Mouse (Mus musculus) liver, embryonic 13.5 days (tissue): ENCODE measurements around the gene Ggcx. TPM values are rescaled to one million over a fixed set of nuclear protein-coding genes. Genes with fewer than 3 reads are reported as not detected.

Experiments
- ATAC-seq: fragments of 200-750 bp; cut with Nextera tagmentation; 2 replicates; pipeline ENCODE4 v1.8.0; 2017; ENCODE audit warnings: low read depth, mild to moderate bottlenecking, moderate number of reproducible peaks, moderate library complexity
- DNase-seq: peaks from one replicate; pipeline ENCODE4 v3.0.0; 2022
- H3K27ac ChIP-seq: fragments of 300-500 bp; sonication (generic); 2 replicates; pipeline ENCODE4 v1.5.1; 2015; ENCODE audit warnings: moderate library complexity, mild to moderate bottlenecking, inconsistent platforms
- H3K27me3 ChIP-seq: fragments of 300-500 bp; sonication (generic); 2 replicates; pipeline ENCODE4 v1.6.1; 2015; ENCODE audit warnings: mild to moderate bottlenecking, inconsistent platforms
- H3K36me3 ChIP-seq: fragments of 300-500 bp; sonication (generic); 2 replicates; pipeline ENCODE4 v1.6.1; 2015; ENCODE audit warnings: mild to moderate bottlenecking, inconsistent platforms
- H3K4me1 ChIP-seq: fragments of 300-500 bp; sonication (generic); replicated peaks from 2 replicates; pipeline ENCODE4 v1.6.1; 2015; ENCODE audit warnings: inconsistent platforms
- H3K4me2 ChIP-seq: fragments of 300-500 bp; sonication (generic); 2 replicates; pipeline ENCODE4 v1.6.1; 2015; ENCODE audit warnings: inconsistent platforms, mild to moderate bottlenecking, moderate library complexity
- H3K4me3 ChIP-seq: fragments of 300-500 bp; sonication (generic); replicated peaks from 2 replicates; pipeline ENCODE4 v1.5.1; 2015; ENCODE audit warnings: mild to moderate bottlenecking, inconsistent platforms
- H3K9ac ChIP-seq: fragments of 300-500 bp; sonication (generic); 2 replicates; pipeline ENCODE4 v1.6.1; 2015; ENCODE audit warnings: mild to moderate bottlenecking, inconsistent platforms
- H3K9me3 ChIP-seq: fragments of 300-500 bp; sonication (generic); replicated peaks from 2 replicates; pipeline ENCODE4 v1.6.1; 2016; ENCODE audit warnings: inconsistent platforms
- WGBS: fragments of 180-500 bp; shearing (Covaris S2); methylation state at CpG from one replicate; pipeline ENCODE4 v1.1.7; 2015; ENCODE audit not compliant: insufficient replicate concordance; 5-methylcytosine and 5-hydroxymethylcytosine counted together
- polyA plus RNA-seq: library from polyadenylated mRNA; unstranded; fragments of >200 nt; fragmentation: Nextera tagmentation; extraction: Ambion mirVana; gene quantifications from 2 replicates; pipeline ENCODE4 v1.2.1, GENCODE M21; 2015

The Ggcx gene
- polyA plus RNA-seq, 1 experiment from 2014 or later, result 15.8 TPM

DNA sequence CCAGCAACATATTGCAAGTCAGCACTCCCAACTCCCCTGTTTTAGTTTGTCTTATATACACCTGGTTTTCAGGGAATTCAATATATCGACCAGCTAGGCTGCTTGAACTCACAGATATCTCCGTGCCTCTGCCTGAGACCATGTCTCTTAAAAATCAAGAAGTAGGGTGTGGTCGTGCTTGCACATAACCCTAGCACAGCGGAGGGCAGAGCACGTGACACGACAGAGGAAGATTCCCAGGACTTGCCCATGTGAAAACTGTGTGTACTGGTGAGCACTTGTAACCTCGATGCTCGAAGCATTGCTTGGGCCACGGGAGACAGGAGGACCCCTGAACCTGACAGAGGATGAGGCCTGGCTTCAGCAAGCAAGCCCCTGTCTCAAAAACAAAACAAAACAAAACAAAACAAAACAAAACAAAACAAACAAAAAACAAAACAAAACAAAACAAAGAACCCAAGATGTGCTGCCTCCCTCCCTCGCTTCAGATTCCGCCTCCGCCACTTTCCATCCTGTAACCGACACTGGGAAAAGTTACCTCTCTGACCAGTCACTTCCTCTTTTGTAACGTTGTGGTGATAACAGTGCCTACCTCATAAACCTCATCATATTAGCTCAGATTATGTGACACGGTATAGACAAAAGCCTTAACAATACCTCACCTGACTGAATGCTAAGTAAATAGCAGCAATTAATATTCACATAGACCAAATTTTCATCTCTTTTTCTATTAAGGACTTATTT, 39.1 kb upstream of the Ggcx start:
- peak overlapping the region; percentile 31 for H3K9ac ChIP-seq
- ATAC-seq (peak; percentile 82), DNase-seq (peak; percentile 50)
- WGBS, result 22% methylated on average over 15 of the region's 15 CpGs
- H3K27me3 ChIP-seq, result no peaks in the 10 kb centered on the region
- peaks cover 8% of the 10 kb centered on the region; the same call in 1 of the 2 replicates for H3K36me3 ChIP-seq
- peaks cover 96% of the 10 kb centered on the region for H3K4me1 ChIP-seq
- H3K4me3 ChIP-seq, result 0 out of 2 replicates have a peak overlapping the region, but pooled peaks have one; percentile 7
- no peaks in the 10 kb centered on the region for H3K9me3 ChIP-seq
- peak overlapping the region; percentile 51 for H3K4me2 ChIP-seq
- peak overlapping the region; percentile 61 for H3K27ac ChIP-seq

DNA sequence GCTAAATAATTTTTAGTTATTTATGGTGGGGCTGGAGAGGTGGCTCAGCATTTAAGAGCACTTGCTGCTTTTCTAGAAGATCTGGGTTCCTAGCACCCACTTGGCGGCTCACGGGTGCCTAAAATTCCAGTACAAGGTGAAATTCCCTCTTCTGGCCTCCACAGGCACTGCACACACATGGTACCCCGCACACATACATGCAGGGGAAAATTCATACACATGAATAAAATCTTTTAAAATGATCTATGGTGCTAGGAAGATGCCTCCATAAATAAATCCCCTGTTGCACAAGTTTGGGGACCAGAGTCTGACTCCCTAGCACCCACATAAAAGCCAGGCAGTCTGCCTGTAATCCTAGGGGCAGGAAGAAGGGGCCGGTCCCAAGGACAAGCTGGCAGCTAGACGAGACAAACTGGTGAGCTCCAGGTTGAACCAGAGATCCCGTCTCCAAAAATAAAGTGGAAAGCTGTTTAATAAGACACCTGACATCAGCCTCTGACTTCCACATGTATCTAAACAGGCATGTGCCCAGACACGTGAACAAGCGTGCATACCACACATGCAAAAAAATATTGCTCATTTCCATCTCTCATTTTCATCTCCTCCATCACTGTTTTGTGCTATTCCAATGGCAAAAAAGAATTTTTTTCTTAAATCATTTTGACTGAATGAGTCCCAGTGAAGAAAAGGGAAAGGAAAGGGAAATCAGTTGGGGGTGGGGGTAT, 35.4 kb upstream of the Ggcx start:
- WGBS, result 52% methylated on average over 8 of the region's 8 CpGs
- H3K36me3 ChIP-seq, result no peaks in the 10 kb centered on the region; the same call in 1 of the 2 replicates
- peak overlapping the region; percentile 82 for H3K4me3 ChIP-seq
- H3K27ac ChIP-seq, result peak overlapping the region; percentile 94
- ATAC-seq (no peak), DNase-seq (no peak)
- H3K4me1 ChIP-seq, result peaks cover 92% of the 10 kb centered on the region
- H3K9me3 ChIP-seq, result no peaks in the 10 kb centered on the region
- H3K4me2 ChIP-seq, result peak overlapping the region; percentile 84
- peak overlapping the region; percentile 90 for H3K9ac ChIP-seq
- no peaks in the 10 kb centered on the region for H3K27me3 ChIP-seq

DNA sequence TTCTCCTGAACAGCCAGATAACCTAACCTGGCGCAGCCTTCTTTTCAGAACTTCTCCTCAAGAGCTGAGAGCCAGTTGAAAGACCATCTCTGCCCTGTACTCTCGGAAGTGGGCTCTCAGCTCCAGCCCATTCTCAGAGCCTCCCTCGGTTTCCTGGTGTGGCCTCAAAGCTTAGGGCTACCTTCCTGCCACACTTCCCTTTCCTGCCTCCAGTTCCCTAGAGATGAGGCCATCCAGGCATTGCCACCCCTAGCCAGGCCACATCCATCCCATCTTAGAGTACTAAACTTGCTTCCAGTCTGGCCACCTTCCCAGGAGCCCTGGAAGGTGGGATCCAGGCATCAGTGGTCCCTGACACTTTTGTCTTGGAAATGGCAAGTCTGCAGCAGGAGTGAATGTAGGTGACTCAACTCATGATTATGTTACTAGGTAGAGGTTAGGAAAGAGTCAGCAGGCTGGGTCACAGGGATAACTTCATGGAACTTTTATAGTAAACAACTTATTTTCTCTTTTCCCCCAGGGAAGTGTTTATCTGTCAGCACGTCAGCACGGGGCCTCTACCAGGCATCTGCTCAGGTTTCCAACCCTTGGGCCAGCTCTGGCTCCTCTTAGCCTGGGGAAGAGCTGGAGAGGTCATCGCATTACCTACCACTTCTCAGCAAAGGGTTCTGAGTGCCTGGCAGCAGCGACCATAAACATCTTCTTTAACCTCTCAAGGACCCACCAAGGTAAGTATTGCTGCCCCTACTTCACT, 34.6 kb upstream of the Ggcx start:
- H3K9me3 ChIP-seq, result no peaks in the 10 kb centered on the region
- peak overlapping the region; percentile 94 for H3K27ac ChIP-seq
- no peaks in the 10 kb centered on the region for H3K27me3 ChIP-seq
- 14% methylated on average over 7 of the region's 7 CpGs for WGBS
- H3K4me2 ChIP-seq, result peak overlapping the region; percentile 84
- ATAC-seq (peak; percentile 15), DNase-seq (no peak)
- peak overlapping the region; percentile 82 for H3K4me3 ChIP-seq
- peaks cover 92% of the 10 kb centered on the region for H3K4me1 ChIP-seq
- peaks cover 4% of the 10 kb centered on the region for H3K36me3 ChIP-seq
- peak overlapping the region; percentile 90 for H3K9ac ChIP-seq

DNA sequence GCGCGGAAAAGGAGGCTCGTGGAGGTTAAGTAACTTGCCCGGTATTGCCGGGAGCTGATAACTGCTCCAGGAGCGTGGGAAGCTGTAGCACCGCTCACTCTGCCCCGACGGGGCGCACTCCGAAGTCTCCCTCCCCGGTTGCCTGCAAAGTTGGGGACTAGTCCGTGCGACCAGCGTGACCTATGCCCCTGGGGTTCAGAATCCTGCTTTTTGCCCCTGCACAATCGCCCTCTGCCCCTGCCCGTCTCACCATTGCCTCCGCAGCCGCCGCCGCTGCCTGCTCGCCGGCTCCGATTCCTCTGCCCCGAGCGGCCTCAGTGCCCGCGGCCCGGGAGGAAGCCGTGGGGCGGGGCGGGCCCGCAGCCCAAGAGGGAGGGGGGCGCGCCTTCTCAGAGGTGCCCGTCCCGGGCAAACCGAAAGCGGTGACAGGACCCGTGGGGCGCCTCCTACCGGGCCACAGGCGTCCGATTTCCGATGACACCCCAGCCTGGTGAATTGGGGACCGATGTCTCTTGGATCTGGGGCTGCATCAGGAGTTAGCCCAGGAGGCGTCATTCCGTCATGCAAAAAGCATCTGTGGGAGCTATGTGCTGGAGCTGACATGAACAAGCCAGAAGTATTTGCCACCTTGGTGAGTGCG, 33.9 kb upstream of the Ggcx start, which contains the start of gene Vamp5:
TSS of gene Vamp5 (minus strand) at position 338 of the 640 bp plus-strand sequence.
- H3K4me3 ChIP-seq, result peak within 1 kb of the TSS; percentile 82
- peak within 1 kb of the TSS; percentile 94 for H3K27ac ChIP-seq
- peak; percentile 84 for ATAC-seq
- no peaks in the 10 kb centered on the region for H3K9me3 ChIP-seq
- no peaks in the 10 kb centered on the region for H3K27me3 ChIP-seq
- DNase-seq, result peak; percentile 84
- WGBS, result under 1% methylated on average over 49 of the region's 49 CpGs
- H3K4me1 ChIP-seq, result peaks cover 92% of the 10 kb centered on the region
- H3K9ac ChIP-seq, result peak within 1 kb of the TSS; percentile 90
- peak within 1 kb of the TSS; percentile 84 for H3K4me2 ChIP-seq
- peaks cover 11% of the 10 kb centered on the region for H3K36me3 ChIP-seq

DNA sequence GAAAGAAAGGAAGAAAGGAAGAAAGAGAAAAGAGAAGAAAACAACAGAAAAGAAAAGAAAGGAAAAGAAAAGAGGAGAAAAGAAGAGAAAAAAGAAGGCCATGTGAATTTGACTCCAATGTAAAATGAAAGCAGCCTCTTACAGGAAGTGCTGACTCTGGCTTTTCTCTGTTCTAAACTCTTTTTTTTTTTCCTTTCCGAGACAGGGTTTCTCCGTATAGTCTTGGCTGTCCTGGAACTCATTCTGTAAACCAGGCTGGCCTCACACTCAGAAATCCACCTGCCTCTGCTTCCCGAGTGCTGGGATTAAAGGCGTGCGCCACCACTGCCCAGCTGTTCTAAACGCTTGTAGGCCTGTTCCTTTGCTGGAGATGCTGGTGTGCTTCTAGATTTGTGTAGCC, 31.6 kb upstream of the Ggcx start:
- Histone ChIP-seq H3K9ac (peak overlapping the region; percentile 55; the same call in 1 of the 2 replicates), H3K4me2 (no peak overlapping the region), H3K27me3 (no peaks in the 10 kb centered on the region), H3K27ac (peak overlapping the region; percentile 91), H3K4me3 (no peak overlapping the region), H3K4me1 (peaks cover 90% of the 10 kb centered on the region), H3K9me3 (no peaks in the 10 kb centered on the region), H3K36me3 (peaks cover 30% of the 10 kb centered on the region)
- DNase-seq (no peak), ATAC-seq (no peak)
- WGBS, result 73% methylated on average over 6 of the region's 6 CpGs

DNA sequence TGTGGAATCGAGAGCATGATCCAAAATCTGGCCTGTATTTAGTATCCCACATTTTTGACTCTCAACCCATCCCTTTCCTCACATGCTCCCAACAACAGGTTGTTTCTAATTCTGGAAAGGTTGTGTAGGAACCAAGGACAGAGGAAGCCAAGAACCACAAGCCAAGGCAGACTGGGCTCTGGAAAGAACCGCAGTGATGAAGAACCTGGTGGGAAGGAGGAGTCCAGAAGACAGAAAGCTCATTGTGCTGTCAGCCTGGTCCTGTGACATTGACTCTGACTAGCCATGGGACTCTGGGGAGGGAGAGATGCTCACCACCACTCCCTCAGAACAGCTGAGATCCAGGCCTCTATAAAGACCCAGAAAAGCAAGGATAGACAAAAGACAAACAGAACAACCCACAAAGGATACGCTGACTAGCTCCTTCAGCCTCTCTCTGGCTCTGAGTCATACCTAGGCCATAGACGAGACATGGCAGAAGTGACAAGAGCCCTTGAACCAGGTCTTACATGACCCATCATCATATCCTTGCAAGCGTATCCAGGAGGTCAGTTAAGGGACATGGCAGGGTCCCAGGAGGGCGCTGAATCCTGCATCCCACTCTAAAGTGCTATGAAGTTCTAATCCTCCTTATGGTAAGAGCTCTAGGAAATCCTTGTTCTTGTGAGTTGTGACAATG, 30.8 kb upstream of the Ggcx start:
- H3K9ac ChIP-seq, result peak overlapping the region; percentile 55
- no peak overlapping the region for H3K4me3 ChIP-seq
- peaks cover 37% of the 10 kb centered on the region for H3K36me3 ChIP-seq
- no peaks in the 10 kb centered on the region for H3K9me3 ChIP-seq
- H3K27me3 ChIP-seq, result no peaks in the 10 kb centered on the region
- H3K4me2 ChIP-seq, result peak overlapping the region; percentile 43
- peaks cover 90% of the 10 kb centered on the region for H3K4me1 ChIP-seq
- H3K27ac ChIP-seq, result peak overlapping the region; percentile 91
- ATAC-seq (no peak), DNase-seq (no peak)
- 57% methylated on average over 6 of the region's 6 CpGs for WGBS

DNA sequence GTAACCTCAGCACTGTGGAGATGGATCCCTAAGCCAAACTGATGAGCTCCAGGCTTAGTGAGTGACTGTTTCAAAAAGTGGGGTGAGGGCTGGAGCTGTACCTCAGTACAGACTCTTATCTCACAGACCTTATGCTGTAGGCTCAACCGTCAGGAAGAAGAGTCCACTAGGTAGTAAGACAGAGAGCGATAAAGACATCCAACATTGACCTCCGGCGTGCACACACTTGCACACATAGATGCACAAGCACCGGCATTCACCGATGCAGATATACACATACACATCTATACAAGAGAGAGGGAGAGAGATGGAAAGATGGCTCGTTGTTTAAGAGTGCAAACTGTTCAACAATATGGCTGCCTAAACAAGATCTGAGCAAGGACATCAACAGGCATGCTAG, 30.2 kb upstream of the Ggcx start:
- peak overlapping the region; percentile 43 for H3K4me2 ChIP-seq
- ATAC-seq, result peak; percentile 86
- peaks cover 90% of the 10 kb centered on the region for H3K4me1 ChIP-seq
- no peaks in the 10 kb centered on the region for H3K9me3 ChIP-seq
- H3K27ac ChIP-seq, result peak overlapping the region; percentile 91
- 16% methylated on average over 7 of the region's 7 CpGs for WGBS
- H3K4me3 ChIP-seq, result 0 out of 2 replicates have a peak overlapping the region, but pooled peaks have one; percentile 13
- DNase-seq, result peak; percentile 68
- H3K27me3 ChIP-seq, result no peaks in the 10 kb centered on the region
- H3K9ac ChIP-seq, result peak overlapping the region; percentile 55
- H3K36me3 ChIP-seq, result peaks cover 44% of the 10 kb centered on the region

DNA sequence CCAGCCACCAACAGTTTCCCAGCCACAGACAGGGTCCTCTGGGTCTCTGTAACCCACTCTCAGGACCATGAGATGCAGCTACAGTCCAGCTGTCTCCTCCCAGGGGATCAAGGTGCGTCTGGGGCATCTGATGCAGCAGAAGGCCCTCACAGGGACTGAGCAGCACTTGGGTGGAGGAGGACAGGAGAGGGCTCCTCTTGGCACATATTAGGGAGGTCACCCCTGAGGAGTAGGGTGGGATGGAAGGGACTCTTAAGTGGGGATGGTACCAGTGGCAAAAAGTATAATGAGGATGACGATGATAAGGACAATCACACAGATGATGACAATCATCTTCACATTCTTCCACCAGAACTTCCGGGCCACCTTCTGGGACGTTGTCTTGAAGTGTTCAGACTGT, 28.9 kb upstream of the Ggcx start:
- ATAC-seq (no peak), DNase-seq (no peak)
- H3K27me3 ChIP-seq, result no peaks in the 10 kb centered on the region
- H3K4me3 ChIP-seq, result no peak overlapping the region
- H3K4me2 ChIP-seq, result peak overlapping the region; percentile 18; the same call in 1 of the 2 replicates
- H3K9ac ChIP-seq, result peak overlapping the region; percentile 39; the same call in 1 of the 2 replicates
- no peaks in the 10 kb centered on the region for H3K9me3 ChIP-seq
- peaks cover 45% of the 10 kb centered on the region for H3K36me3 ChIP-seq
- peak overlapping the region; percentile 91 for H3K27ac ChIP-seq
- WGBS, result 32% methylated on average over 4 of the region's 4 CpGs
- H3K4me1 ChIP-seq, result peaks cover 85% of the 10 kb centered on the region

DNA sequence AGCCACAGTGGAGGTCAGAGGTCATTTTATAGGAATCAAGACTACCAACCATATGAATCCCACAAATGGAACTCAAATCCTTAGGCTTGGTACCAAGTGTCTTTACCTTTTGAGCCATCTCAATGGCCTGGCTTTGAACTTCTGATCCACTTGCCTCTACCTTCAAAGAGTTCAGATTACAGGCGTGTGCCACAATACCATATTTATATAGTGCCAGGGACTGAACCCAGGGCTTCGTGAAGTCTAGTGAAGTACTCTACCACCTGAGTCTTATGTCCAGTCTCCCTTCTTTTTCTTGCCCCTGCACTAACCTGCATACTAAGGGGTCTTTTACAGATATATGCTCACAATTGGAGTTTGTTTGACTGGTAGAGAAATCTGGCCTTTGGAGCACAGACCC, 27.5 kb upstream of the Ggcx start:
- H3K9me3 ChIP-seq, result no peaks in the 10 kb centered on the region
- DNase-seq, result no peak
- no peaks in the 10 kb centered on the region for H3K27me3 ChIP-seq
- peaks cover 45% of the 10 kb centered on the region for H3K36me3 ChIP-seq
- 90% methylated on average over 2 of the region's 2 CpGs for WGBS
- peaks cover 82% of the 10 kb centered on the region for H3K4me1 ChIP-seq
- no peak overlapping the region for H3K4me3 ChIP-seq
- peak overlapping the region; percentile 91 for H3K27ac ChIP-seq
- peak overlapping the region; percentile 42 for H3K9ac ChIP-seq
- 0 out of 2 replicates have a peak overlapping the region, but pooled peaks have one; percentile 9 for H3K4me2 ChIP-seq
- ATAC-seq, result no peak

DNA sequence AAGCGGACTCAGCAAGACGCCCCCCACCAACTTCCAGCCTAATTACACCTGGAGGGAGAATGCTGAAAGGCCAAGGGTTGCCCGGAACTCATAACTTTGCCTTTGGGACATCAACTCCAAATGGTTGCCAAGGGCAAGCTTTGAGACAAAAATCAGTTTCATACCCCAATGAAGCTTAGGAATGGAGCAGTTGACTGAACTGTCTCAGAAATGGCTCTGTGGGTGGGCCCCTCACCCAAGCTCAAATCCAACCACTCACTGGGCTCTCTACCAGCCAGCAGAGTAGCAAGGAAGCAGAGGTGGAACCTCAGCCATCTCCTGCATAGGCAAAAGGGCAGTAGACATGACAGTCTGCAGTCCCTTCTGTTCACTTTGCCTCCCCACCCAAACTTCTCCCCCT, 26.3 kb upstream of the Ggcx start:
- no peak for ATAC-seq
- peak overlapping the region; percentile 100 for H3K27ac ChIP-seq
- H3K4me3 ChIP-seq, result peak overlapping the region; percentile 84
- no peak for DNase-seq
- H3K27me3 ChIP-seq, result no peaks in the 10 kb centered on the region
- 70% methylated on average over 3 of the region's 3 CpGs for WGBS
- H3K4me2 ChIP-seq, result peak overlapping the region; percentile 93
- H3K4me1 ChIP-seq, result peaks cover 81% of the 10 kb centered on the region
- no peaks in the 10 kb centered on the region for H3K9me3 ChIP-seq
- H3K36me3 ChIP-seq, result peaks cover 53% of the 10 kb centered on the region
- peak overlapping the region; percentile 98 for H3K9ac ChIP-seq
